Mouse (Mus musculus) embryo, embryonic 11 days (tissue): ENCODE data around the gene Pcsk5.
"Not testable (repeated sequence)": the region's sequence is repeated elsewhere in the genome, so short reads cannot be mapped to it uniquely, and the experiment has no call there.

ENCODE experiments used
- DNase-seq: peaks from one replicate; pipeline ENCODE4 v3.0.0-alpha.2; 2015

Pcsk5 gene

DNA sequence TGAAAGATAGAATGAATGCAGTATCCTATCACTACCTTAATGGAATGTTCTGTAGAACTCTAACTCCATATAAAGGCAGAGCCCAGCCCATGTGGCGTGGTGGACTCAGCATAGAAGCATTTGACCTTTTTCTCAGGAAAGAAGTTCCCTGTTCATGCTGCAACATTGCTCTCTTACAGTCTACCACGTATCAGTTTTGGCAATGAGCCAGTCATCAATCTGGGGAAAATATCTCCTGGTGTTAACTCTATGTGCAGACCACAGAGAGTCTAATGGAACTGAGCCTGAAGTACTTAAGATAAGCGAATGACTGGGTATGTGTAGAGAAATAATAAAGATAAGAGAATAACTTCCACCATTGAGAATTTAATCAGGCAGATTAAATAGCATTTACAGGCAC, 270.2 kb downstream of the Pcsk5 start:
- DNase-seq: no peak

DNA sequence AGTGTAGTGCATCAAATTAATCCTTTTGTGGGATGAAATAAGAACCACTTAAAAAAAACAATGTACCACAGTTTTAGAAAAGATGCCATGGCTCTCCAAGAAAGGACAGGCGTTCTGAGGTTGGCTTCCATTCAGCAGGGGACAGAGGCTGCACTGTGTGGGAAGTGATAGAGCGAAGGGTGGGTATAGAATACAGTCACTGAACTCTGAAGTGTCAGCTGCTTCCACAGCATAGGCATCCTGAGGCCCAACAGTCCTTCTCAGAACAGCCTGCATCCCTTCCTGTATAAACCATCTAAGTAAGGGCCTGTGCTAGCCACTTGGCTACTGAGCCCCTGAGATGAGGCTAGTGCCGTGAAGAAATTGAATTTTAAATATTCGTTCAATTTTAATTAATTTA, 271.3 kb downstream of the Pcsk5 start:
- no peak for DNase-seq

DNA sequence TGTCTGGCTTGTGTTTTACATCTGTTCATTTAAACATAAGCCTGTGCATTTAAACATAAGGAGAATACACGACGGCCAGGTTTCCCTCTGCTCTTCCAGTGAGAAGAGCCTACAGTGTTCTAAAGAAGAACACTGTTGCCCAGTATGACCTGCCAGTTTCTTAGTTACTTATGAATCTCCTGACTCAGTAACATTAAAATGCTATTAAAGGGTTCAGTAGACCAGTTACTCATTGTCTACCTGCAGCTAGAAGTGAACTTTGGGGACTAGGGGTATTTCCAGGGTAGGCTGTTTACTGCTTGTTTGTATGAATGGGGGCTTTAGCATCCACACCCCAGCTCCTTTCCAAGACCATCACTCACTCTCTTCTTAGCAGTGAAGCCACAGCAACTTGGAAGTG, 278.7 kb downstream of the Pcsk5 start:
- no peak for DNase-seq

DNA sequence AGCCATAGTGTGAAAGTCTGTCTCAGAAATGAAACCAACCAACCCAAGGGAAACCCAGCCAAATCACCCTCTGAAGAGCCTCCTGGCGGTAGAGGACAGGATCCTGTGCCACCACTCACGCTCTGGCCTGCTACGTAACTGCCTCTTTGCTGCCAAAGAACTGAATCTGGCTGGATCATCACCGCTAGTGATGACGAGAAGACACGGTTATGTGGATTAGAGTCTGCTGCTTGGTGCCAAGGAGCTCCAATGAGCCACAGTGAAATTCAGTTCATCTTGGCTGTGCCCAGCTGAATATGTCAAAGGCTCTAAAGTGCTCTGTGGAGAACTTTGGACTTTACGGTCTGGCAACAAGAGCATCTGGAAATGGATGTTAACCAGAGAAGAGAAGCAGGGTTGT, 282.3 kb downstream of the Pcsk5 start:
- DNase-seq: no peak

DNA sequence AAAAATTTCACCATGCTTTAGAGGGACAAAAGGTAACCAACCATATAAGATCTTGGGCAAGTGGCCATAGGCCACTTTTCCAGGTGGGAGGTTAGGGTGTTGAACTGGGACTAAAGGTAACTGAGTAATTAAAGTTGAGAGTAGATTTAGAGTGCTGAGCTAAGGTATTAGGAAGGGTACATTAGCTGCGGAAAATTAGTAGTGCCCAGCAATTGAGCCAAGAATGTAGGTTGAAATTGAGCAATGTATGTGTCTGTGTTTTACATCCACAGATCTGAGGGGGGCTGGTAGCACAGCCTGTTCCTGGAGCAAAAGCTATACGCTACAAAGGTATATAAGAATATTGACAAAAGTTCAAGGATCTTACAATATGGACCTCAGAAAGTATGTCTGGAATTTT, 282.9 kb downstream of the Pcsk5 start:
- DNase-seq: no peak

DNA sequence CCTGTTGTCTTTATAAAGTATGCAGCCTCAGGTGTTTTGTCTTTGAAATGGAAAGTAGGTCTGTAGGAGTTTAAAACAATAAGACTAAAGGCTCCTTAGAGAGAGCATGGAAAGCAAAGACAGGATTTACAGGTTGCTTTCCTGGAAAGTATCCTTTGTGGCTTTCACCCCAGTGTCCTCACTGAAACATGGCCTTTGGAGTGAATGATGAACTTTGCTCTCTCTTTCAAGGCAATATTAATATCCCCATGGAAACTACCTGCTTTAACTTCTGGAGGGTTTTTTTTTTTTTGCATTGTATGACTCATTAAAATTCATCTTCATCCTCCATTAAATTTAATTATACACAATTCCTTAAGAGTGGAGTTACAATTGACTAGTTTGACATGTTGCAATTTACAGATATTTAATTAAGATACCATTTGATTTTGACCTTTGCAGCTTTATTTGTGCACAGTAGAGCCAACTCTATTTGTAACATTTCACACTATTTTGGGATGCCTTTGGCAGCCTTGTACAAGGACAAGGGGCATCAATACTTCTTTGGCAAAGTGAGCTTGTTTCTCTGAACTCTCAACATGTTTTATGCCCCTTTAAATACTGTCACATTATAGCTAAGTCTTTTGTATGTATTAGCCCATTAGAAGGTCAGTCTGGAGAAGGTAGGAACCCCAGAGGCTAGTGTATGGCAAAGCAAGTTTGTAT, 283.9 kb downstream of the Pcsk5 start:
- no peak for DNase-seq

DNA sequence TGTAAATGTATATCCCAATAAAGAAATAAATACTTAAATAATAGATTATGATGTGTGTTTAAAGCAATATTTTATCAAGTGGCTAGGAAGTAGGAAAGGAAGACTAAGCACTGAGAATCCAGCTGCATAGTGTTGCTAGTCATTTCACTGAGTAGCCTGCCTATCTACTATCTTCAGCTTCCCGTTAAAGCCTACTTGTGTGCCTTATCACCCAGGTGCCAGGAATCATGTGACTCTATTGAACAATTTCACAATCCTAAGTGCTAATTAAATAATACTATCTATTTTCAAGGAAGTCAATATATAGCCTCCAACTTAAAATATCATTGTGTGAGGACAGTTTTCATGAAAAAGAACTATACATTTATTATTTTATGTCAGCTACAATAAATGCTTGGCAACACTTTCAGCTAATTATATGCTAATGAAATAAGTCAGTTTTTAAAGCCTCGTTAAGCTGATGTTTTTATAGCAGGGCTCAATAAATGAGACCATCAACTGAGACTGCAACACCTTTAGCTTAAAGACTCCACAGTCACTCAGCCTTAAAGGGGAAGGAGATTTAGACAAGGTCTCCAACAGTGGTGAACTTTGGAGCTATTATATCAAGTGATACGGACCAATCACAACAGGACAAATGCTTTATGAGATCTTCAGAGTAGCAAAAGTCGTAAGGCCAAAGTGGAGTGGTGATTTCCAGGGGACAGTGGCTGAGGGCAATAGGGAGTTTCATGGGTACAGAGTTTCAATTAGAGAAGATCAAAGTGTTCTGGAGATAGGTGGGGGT, 308.5 kb downstream of the Pcsk5 start:
- no peak for DNase-seq

DNA sequence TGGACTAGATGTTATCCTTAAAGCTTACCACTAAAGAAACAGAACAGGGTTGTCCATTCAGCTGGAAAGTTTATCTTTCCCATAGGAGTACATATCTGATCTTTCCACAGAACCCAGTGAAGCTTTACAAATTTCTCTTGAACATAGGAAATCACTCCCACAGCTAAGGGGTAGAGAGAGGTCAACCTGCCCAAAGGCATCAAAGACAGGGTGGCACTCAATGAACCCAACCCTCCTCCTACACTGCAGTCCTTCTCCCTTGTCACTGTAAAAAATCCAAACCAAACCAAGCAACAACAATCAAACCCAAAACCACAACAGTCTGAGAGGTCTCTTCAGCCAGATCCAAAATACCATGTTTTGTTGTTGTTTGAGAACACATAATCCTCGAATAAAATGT, 311.9 kb downstream of the Pcsk5 start:
- no peak for DNase-seq

DNA sequence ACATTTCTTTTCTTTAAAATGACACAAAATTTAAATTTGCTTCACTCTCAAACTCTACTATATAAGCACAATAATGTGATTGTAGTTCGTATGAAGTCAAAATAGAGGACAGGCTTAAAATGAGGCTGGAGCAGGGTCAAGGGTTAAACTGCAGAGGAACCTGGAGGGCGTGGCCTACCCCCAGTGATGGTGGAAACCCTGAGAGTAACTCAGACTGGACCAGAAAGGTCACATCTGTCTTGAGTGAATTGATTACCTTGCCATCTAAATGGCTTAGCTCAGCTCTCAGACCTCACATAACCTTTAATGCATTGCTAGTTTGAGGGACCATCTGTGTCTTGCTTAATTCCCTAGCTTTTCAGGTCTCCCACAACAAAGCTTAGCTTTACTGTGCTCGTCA, 323.0 kb downstream of the Pcsk5 start:
- peak; percentile 22 for DNase-seq

DNA sequence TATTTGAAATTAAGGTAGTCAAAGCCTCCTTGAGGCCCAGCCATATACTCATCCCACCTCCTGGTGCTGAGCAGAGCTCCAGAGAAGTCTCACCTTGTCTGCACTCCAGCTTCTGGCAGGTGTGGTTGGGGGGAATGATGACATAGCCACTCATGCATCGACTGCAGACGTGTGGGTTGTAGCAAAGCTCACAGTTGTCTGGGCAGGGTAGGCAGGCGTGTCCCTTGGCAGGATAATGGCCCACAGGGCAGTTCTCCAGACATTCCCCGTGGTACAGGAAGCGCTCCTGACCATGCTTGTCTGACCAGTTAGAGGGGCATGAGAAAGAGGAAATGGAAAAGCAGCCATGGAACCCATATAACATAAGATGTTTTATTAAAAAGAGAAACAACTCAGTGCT, 326.1 kb downstream of the Pcsk5 start:
- no peak for DNase-seq

DNA sequence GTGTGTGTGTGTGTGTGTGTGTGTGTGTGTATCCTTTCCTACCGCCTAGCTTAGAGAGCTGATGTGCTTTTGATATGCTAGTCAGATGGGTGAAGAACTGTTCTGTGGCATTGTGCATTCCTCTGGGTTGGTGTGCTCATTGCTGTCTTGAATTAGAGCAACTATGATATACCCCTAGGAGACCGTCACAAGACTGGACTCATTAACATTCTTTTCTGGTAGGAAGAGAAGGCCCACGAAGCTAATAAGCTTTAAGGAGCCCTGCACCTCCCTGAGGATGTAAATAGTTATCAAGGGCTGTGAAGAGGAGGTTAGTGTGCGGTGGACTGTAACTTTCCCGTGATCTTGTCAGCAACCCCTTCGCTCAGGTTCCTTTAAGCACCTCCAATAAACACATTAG, 333.2 kb downstream of the Pcsk5 start:
- DNase-seq: no peak

DNA sequence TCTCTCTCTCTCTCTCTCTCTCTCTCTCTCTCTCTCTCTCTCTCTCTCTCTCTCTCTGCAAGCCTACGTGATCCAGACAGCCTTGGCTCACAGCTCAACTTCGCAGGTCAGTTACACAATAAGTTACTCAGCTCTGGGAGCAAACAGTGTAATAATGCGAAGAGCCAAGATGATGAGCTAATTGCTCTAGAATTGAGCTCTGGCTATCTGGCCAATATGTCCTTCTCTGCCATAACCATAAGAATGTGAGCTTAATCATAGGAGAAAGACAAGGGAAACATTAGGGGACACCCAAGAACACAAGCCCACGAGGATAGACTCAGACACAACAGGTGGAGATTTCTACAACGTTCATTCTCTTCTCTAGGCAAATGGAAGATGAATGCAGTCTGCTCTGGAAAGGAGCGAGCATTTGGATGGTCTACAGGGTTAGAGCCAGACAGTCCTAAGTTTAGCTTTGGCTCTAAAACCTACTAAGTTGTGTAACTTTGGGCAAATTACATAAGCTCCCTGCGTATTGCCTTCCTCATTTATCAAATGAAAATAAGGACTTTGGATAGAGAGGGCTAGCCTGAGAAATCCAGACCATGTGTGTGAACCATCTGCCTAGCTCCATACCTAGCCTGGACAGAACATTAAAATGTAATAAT, 338.7 kb downstream of the Pcsk5 start:
- DNase-seq: no peak

DNA sequence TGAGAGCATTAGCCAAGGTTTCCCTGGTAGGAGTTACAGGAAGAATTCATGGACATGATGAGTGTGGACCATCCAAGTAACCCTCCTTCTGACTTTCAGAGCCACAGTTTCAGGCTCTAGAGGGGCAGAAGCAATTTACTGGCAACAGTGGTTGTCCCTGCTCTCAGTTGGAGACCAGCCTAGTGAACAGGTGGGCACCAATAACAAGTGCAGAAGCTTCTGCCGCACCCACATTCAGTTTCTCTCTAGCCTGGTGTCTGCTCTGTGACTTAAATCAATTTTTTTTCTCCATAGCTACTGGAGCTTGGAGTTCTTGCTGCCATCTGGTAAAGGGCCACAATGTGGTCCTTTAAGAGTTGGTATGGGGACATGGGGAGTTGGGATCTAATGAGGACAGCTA, 341.3 kb downstream of the Pcsk5 start:
- no peak for DNase-seq

DNA sequence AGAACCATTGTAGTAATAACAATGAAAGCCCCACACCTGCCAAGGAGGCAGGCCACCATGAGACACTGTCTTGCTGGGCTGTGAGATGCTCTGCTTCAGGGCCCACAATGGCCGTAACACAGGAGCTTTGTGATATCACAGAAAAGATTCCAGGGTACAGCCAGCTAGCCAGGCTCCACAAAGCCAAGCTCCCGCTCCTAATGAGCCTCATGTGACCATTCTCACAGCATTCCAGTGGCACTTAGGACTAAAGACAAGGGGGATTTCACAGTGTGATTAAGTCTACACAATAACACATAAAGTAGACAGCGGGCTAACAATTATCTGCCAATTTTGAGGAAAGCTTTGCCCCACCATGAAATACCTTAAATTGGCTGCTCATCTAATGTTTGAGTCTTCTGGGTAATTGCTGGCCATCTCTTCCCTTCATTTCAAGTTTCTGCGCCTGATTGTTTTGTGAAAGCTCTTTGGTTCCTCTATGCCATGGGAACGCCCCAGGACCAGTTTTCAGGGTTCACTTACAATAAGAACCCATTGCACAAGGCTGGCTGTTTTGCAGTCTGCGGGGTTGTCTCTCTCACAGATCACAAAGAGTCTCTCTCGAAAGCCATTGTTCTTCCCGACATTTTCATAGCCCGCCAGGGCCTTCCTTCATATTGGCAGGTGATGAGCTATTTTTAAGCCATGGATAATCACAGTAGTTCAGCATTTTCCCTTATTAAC, 345.4 kb downstream of the Pcsk5 start:
- peak; percentile 25 for DNase-seq

DNA sequence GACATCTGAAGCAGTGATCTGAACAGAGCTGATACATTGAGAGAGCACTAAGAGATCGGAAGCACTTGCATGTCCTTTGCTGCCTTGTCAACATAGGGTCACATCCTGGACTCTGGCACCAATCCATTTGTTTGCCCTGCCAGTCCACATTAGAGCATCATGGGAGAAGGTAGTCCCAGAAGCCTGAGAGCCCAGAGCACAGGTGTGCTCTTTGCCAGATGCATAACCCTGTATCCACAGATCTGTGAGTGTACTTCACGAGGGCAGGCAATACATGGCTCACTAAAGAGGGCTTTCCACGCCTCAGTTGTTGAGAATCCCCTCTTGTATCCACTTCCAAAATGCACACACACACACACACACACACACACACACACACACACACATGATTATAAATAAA, 346.1 kb downstream of the Pcsk5 start:
- DNase-seq: no peak

DNA sequence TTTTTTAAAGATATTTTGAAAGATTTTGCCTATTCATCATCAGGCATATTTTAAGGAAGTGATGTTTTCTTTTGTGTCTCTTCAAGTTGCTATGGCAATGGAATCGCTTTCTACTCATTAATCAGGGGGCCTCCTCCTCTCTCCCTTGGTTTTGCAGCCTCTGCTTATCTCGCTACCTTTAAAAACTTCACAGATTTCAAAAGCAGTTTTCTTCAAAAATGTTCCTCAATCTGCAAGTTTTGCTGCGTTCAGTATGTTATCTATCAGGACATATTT, 347.6 kb downstream of the Pcsk5 start:
- DNase-seq: no peak

DNA sequence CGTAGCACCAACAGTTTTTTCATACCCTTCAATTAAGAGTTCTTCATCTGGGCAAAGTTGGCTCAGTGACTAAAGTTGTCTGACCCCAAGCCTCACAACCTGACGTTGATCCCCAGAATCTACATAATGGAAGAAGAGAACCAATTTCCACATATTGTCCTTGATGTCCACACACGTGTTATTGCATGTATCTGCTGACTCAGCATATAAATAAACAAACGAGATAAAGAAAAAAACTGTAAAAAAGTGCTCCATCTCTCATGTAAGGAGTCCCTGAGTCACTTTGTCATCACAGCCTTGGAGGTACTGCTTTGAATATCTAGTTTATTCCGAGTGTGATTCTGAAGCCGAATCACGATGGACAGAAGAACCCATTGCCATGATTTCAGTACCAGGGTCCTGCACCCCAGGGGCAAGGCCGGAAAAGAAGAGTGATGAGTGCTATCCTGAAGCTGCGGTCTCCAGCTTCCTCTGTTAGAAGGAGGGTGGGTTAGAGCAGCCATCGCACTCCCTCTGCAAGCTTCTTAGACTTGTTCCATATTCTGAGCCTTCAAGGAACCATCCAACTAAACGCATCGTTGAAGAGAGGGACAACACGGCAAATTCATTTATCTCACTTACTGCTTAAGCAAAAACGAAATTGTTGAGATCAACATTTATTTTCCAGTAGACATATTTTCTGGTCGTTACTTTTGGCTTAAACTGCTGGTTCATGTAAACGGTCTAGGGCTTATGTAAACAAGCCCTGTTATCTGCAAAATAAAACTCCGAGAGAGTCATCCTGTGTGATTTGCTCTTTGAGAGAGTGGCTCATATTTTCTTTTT, 348.2 kb downstream of the Pcsk5 start:
- no peak for DNase-seq

DNA sequence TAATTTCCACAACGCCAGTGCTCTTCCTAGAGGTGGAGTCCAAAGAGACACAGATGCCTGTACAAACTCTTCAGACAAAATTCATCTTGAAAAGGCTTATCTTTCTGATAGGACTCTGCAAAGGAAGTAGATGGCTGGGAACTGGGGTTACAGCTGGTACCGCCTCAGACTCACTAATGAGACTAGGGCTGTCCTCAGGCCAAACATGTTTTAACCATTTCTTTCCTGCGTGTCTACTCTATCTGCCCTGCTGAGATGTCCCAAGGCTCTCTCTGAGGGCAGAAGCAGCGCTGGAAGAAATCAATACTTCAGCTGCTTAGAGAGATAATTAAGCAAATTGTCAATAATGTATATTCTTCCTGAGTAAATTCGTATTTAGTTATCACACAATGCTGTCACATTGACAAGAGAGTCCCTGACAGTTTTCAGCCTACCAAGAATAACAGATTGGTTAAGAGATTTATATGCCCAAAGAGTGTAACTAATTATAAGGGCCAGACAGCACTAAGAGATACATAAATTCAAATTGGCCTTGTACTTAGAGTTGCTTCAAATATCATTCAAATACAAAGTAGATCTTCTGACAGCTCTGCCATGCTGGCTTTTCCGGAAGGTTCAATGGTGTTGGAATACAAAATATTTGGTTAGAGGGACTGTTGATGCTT, 355.2 kb downstream of the Pcsk5 start:
- no peak for DNase-seq

DNA sequence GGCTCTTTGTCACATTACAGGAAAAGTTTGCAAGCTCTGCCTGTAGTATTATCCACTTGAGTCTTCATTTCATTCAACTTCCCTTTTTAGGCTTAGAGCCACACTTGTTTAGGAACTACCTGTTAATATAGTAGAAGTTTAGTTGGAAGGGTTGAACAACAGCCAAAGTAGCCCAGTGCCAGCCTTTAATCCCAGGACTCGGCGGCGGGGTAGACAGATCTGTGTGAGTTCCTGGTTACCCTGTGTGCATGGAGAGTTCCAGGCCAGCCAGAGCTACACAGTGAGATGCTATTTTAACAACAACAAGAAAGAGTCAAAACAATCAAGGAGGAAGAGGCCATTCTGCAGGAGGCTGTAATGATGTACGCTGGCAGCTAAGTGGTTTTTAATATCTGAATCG, 358.0 kb downstream of the Pcsk5 start:
- no peak for DNase-seq

DNA sequence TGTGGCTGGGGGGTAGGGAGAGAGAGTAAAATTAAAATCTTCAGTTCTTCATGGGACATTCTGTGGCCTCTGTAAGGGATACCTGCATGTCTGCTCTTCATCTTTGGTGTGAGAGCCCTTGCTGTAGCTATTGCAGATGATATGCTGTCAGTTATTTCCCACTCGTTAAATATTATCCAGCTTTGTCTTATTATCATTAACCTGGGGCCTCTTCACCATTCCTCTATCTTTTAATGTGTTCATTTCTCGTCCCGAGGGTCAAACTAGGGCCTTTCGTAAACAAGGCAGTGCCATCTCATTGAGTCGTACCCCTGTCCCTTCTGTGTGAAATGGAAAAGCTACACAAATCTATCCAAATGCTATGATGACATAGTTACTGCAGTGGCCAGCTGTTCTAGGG, 361.4 kb downstream of the Pcsk5 start:
- no peak for DNase-seq

DNA sequence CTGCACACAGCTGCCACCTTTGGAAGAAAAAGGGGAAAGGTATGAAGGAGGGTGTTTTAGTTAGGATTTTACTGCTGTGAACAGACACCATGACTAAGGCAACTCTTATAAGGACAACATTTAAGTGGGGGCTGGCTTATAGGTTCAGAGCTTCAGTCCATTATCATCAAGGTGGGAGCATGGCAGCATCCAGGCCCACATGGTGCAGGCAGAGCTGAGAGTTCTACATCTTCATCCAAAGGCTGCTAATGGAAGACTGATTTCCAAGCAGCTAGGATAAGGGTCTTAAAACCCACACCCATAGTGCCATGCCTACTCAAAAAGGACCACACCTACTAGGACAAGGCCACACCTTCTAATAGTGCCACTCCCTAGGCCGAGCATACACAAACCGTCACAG, 364.3 kb downstream of the Pcsk5 start:
- DNase-seq: not testable (repeated sequence)

DNA sequence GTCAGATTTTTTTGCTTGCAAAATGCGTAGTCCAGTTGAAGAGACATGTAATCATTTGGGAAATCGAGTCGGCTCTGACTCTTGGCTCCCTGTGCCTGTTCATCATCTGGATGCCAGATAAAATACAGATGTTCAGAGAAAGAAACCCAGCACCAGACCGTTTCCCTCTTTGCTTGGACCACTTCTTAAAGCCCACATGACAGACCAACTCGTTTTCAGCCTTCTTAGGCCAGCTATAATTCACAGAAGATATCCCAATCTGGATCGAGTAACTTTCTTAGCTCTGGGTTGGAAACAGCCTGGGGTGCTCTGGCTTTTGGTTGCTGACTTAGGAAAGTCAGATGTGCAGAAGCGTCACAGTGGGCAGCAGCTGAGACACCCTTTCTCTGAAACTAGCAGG, 365.6 kb downstream of the Pcsk5 start:
- peak; percentile 20 for DNase-seq
